ENCODE assay signal across 7 mouse cellular contexts in genomic region chr11:119054351-119055345, GRCm38 (mm10). TPM values are rescaled to one million over a fixed set of nuclear protein-coding genes. Genes with fewer than 3 reads are reported as not detected.
DNase-seq lines count a peak whose midpoint lies in the region; ATAC-seq and TF ChIP-seq lines count a peak whose summit lies in the region.

No protein-coding gene starts in this region.

- TF ChIP-seq POLR2A in small intestine, adult 2 months (IDR thresholded peaks at IDR 0.05; ENCODE audit: low read depth, low read length) = no peak

- WGBS in embryonic facial prominence, embryonic 11.5 days = 1% methylated on average over 47 of the region's 47 CpGs
- WGBS in hindbrain, embryonic 16.5 days = 2% methylated on average over 47 of the region's 47 CpGs
- WGBS in lung, embryonic 14.5 days = 3% methylated on average over 47 of the region's 47 CpGs
- 4% methylated on average over 47 of the region's 47 CpGs for WGBS in small intestine, adult 2 months

- H3K27me3 ChIP-seq in embryonic facial prominence, embryonic 11.5 days (ENCODE audit: control insufficient read depth, insufficient read depth, low read length) = peaks cover 81% of the 10 kb centered on the region
- peaks cover 35% of the 10 kb centered on the region for H3K27me3 ChIP-seq in hindbrain, embryonic 16.5 days (replicated peaks; ENCODE audit: control insufficient read depth, insufficient read depth, low read length)
- peaks cover 83% of the 10 kb centered on the region for H3K27me3 ChIP-seq in lung, embryonic 14.5 days (ENCODE audit: insufficient read depth, low read length)
- peaks cover 51% of the 10 kb centered on the region for H3K27me3 ChIP-seq in small intestine, adult 2 months (ENCODE audit: control insufficient read depth, insufficient read depth, low read length)

- H3K9ac ChIP-seq in embryonic facial prominence, embryonic 11.5 days (replicated peaks; ENCODE audit: low read length) = no peak overlapping the region
- peak overlapping the region; percentile 67 for H3K9ac ChIP-seq in hindbrain, embryonic 16.5 days (ENCODE audit: low read depth, low read length)
- no peak overlapping the region for H3K9ac ChIP-seq in lung, embryonic 14.5 days

- peaks cover 12% of the 10 kb centered on the region for H3K4me1 ChIP-seq in embryonic facial prominence, embryonic 11.5 days (ENCODE audit: control insufficient read depth, insufficient read depth, low read length)
- H3K4me1 ChIP-seq in hindbrain, embryonic 16.5 days (ENCODE audit: control insufficient read depth, insufficient read depth, low read depth, low read length) = peaks cover 49% of the 10 kb centered on the region
- H3K4me1 ChIP-seq in lung, embryonic 14.5 days (ENCODE audit: insufficient read depth) = peaks cover 28% of the 10 kb centered on the region
- H3K4me1 ChIP-seq in small intestine, adult 2 months (ENCODE audit: control insufficient read depth, insufficient read depth, insufficient read length, low read length) = peaks cover 48% of the 10 kb centered on the region

- TF ChIP-seq CTCF in lung, embryonic 14.5 days (IDR thresholded peaks at IDR 0.05; ENCODE audit: low read depth) = peak; percentile 73
- peak; percentile 73; the same call in 1 of the 2 replicates for TF ChIP-seq CTCF in small intestine, adult 2 months (IDR thresholded peaks at IDR 0.05; ENCODE audit: extremely low read depth, insufficient read length, insufficient replicate concordance, low read depth, low read length)

- H3K9me3 ChIP-seq in embryonic facial prominence, embryonic 11.5 days (replicated peaks; ENCODE audit: control insufficient read depth, low read length) = no peaks in the 10 kb centered on the region
- no peaks in the 10 kb centered on the region for H3K9me3 ChIP-seq in hindbrain, embryonic 16.5 days (ENCODE audit: control insufficient read depth, low read length)
- H3K9me3 ChIP-seq in lung, embryonic 14.5 days (ENCODE audit: low read depth, low read length) = no peaks in the 10 kb centered on the region

- H3K36me3 ChIP-seq in embryonic facial prominence, embryonic 11.5 days (replicated peaks; ENCODE audit: control insufficient read depth, insufficient read depth, low read depth, low read length) = no peaks in the 10 kb centered on the region
- no peaks in the 10 kb centered on the region for H3K36me3 ChIP-seq in hindbrain, embryonic 16.5 days (ENCODE audit: control insufficient read depth, insufficient read depth, low read length)
- H3K36me3 ChIP-seq in lung, embryonic 14.5 days (ENCODE audit: insufficient read depth) = no peaks in the 10 kb centered on the region
- no peaks in the 10 kb centered on the region for H3K36me3 ChIP-seq in small intestine, adult 2 months (ENCODE audit: control insufficient read depth, insufficient read depth, low read length)

- no peak for ATAC-seq in embryonic facial prominence, embryonic 11.5 days (replicated peaks; ENCODE audit: insufficient number of reproducible peaks, low FRiP score, low TSS enrichment, low read depth)
- ATAC-seq in hindbrain, embryonic 16.5 days = no peak
- no peak for ATAC-seq in lung, embryonic 14.5 days (ENCODE audit: insufficient read depth)

- peak; percentile 89 for DNase-seq in A20 (ENCODE audit: low read depth, low spot score)
- DNase-seq in CD4-positive helper T cell, adult 2 months (ENCODE audit: low read depth, low spot score) = peak; percentile 60
- DNase-seq in embryonic facial prominence, embryonic 11.5 days (ENCODE audit: low spot score) = peak; percentile 53
- peak; percentile 67 for DNase-seq in lung, embryonic 14.5 days
- no peak for DNase-seq in spleen, postnatal 14 days (ENCODE audit: low spot score in 2 of 2)

- H3K27ac ChIP-seq in embryonic facial prominence, embryonic 11.5 days (replicated peaks; ENCODE audit: low read depth, low read length) = no peak overlapping the region
- peak overlapping the region; percentile 93 for H3K27ac ChIP-seq in hindbrain, embryonic 16.5 days (ENCODE audit: low read depth, low read length)
- no peak overlapping the region for H3K27ac ChIP-seq in lung, embryonic 14.5 days (ENCODE audit: low read depth)
- H3K27ac ChIP-seq in small intestine, adult 2 months (ENCODE audit: insufficient read depth, low read depth, low read length) = no peak overlapping the region

- peak overlapping the region; percentile 31 for H3K4me3 ChIP-seq in embryonic facial prominence, embryonic 11.5 days (ENCODE audit: low read depth, low read length)
- H3K4me3 ChIP-seq in hindbrain, embryonic 16.5 days (ENCODE audit: low read length) = peak overlapping the region; percentile 39
- peak overlapping the region; percentile 34 for H3K4me3 ChIP-seq in lung, embryonic 14.5 days (ENCODE audit: low read depth, low read length)
- peak overlapping the region; percentile 71 for H3K4me3 ChIP-seq in small intestine, adult 2 months (ENCODE audit: low read depth, low read length)

- peak overlapping the region; percentile 77 for H3K4me2 ChIP-seq in embryonic facial prominence, embryonic 11.5 days (ENCODE audit: low read depth, low read length)
- peak overlapping the region; percentile 97 for H3K4me2 ChIP-seq in hindbrain, embryonic 16.5 days (ENCODE audit: low read length)
- peak overlapping the region; percentile 82 for H3K4me2 ChIP-seq in lung, embryonic 14.5 days

RNA-seq across cellular contexts. Expression of gene Cbx8, which starts 13.9 kb away (rescaled TPM):
- polyA plus RNA-seq in embryonic facial prominence, embryonic 11.5 days (2014; fragmentation: Nextera tagmentation; extraction: Ambion mirVana) = 10.3 and 12.2 TPM in 2 replicates
- 8.5 and 9.5 TPM in 2 replicates for polyA plus RNA-seq in hindbrain, embryonic 16.5 days (2015; fragmentation: Nextera tagmentation; extraction: Ambion mirVana)
- polyA plus RNA-seq in lung, embryonic 14.5 days (2014; fragmentation: Nextera tagmentation; extraction: Ambion mirVana) = 8.5 and 8.8 TPM in 2 replicates
- 4.4 and 4.7 TPM in 2 replicates for polyA plus RNA-seq in small intestine, adult 2 months (2012; rRNA removed)

RNA-seq across cellular contexts. Expression of gene Cbx4, which starts 31.4 kb away (rescaled TPM):
- 4.4 and 4.8 TPM in 2 replicates for polyA plus RNA-seq in embryonic facial prominence, embryonic 11.5 days (2014; fragmentation: Nextera tagmentation; extraction: Ambion mirVana)
- polyA plus RNA-seq in hindbrain, embryonic 16.5 days (2015; fragmentation: Nextera tagmentation; extraction: Ambion mirVana) = 23.4 and 24.8 TPM in 2 replicates
- polyA plus RNA-seq in lung, embryonic 14.5 days (2014; fragmentation: Nextera tagmentation; extraction: Ambion mirVana) = 13.1 and 13.8 TPM in 2 replicates
- 4.2 and 7.6 TPM in 2 replicates for polyA plus RNA-seq in small intestine, adult 2 months (2012; rRNA removed)

RNA-seq across cellular contexts. Expression of gene Cbx2, which starts 31.9 kb away (rescaled TPM):
- 87.1 and 91.8 TPM in 2 replicates for polyA plus RNA-seq in embryonic facial prominence, embryonic 11.5 days (2014; fragmentation: Nextera tagmentation; extraction: Ambion mirVana)
- 10.7 and 14.0 TPM in 2 replicates for polyA plus RNA-seq in hindbrain, embryonic 16.5 days (2015; fragmentation: Nextera tagmentation; extraction: Ambion mirVana)
- polyA plus RNA-seq in lung, embryonic 14.5 days (2014; fragmentation: Nextera tagmentation; extraction: Ambion mirVana) = 35.6 and 43.4 TPM in 2 replicates
- polyA plus RNA-seq in small intestine, adult 2 months (2012; rRNA removed) = 1.6 and 3.1 TPM in 2 replicates

Comparison
In these comparisons a context has a peak if more than half of its experiments do, and no peak if none do; other contexts are left out.
1. DNase-seq: peak in A20 (single experiment), CD4-positive helper T cell, adult 2 months (single experiment), embryonic facial prominence, embryonic 11.5 days (single experiment) and lung, embryonic 14.5 days (single experiment); none in spleen, postnatal 14 days (0 of 2).
2. Peak in every context shown above with its lines, with median percentiles within 50 percentile points of each other: H3K4me2 ChIP-seq and H3K4me3 ChIP-seq.